Mouse (Mus musculus): ENCODE measurements at regions not wholly inside any gene's neighbourhood (a gene's known extent, or its start where the extent isn't known, plus 50 kb on each side); places are given as distances from the start of the nearest gene placed in this dataset.

DNA sequence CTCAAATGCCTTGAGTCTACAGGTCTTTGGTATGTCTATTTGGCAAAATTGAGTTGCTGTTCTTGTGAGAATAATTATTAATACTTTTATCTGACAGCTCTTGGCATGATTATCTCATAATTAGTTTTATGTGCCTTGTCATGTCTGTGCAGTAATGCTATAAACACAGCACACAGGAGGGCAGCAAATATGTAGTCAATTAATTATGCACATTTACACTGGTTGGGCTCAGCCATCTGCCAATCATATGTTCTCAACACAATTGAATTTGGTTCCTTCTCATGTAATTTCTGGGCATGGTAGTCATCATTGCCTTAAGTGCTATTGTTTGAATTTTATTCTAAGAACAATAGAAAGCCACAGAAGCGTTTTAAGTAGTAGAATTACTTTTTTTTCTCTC is 1650.7 kb upstream of the Tenm2 start:
- no peak for ATAC-seq (ENCODE audit: low TSS enrichment)

DNA sequence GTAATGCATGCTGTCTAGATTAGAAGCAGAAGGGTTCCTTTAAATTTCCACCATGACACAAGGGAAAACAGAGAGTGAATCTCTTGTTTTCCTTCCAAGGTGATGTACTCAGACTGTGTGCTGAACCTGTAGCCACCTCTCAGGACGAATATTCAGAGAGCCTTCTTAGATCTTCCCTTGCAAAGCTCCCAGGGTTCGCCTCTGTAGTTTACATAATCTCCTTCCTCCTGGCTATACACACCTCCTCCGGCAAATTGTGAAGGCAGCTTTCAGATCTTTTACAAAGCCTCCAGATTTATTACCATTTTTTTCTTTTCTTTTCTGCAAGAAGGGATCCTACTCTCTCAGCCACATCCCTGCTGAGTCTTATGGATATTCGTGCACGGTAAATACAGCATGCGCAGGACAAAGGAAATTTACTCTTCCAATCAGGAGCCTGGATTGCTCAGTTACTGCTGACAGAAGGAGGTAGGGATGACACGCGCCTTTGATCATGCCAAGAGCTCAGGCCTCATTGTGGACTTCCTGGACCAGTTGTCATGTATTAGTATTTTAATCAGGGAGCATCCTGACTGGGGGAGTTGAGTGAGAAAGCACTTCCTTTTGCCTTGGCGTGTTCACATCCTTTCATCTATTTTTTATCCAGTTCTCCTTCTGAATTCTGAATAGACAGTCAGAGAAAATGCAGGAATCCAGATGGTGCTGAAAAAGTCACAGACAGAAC is 1626.0 kb upstream of the Tenm2 start:
- ATAC-seq (ENCODE audit: low TSS enrichment), result peak; percentile 95

- ATAC-seq (ENCODE audit: low TSS enrichment), result no peak
Observed at GRCm38 (mm10) chr11:38856645-38857044, 1620.9 kb upstream of the Tenm2 start.

- no peak for ATAC-seq (ENCODE audit: low TSS enrichment)
Observed at GRCm38 (mm10) chr11:38829148-38829547, 1593.4 kb upstream of the Tenm2 start.

GRCm38 (mm10) chr11:38828375-38828774 is 1592.6 kb upstream of the Tenm2 start:
- no peak for ATAC-seq (ENCODE audit: low TSS enrichment)

DNA sequence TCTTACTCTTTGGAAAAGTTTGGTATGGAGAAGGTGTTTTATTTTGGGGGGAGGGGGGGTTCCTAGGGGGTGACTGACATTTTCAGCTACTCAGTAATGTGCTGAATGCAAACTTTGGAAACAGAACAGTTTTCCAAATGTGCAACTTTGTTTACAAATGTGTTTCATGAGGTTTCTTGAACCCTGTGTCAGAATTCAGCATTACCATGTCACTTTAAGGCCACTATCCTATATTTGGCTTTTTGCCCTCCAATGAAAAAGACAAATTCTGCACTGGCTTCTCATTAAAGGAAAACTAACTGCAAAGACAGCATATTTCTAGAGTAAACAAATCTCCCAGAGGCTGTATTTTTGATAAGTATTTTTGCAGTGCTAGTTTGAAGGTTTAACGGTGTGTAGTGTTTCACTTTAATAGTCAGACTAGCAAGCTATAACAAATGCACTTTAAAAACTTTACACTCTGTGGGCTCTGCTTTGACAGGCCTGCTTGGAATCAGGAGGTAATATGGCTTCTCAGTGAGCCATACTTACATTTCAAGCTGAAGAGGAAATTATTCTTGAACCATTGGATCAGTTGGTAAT is 1589.5 kb upstream of the Tenm2 start:
- no peak for ATAC-seq (ENCODE audit: low TSS enrichment)

- no peak for ATAC-seq (ENCODE audit: low TSS enrichment)
Observed at GRCm38 (mm10) chr11:38818141-38818540, 1582.4 kb upstream of the Tenm2 start.

- ATAC-seq (ENCODE audit: low TSS enrichment), result no peak
Observed at GRCm38 (mm10) chr11:38783548-38783947, 1547.8 kb upstream of the Tenm2 start.

GRCm38 (mm10) chr11:38779585-38779984 is 1543.8 kb upstream of the Tenm2 start:
- ATAC-seq (ENCODE audit: low TSS enrichment), result no peak

DNA sequence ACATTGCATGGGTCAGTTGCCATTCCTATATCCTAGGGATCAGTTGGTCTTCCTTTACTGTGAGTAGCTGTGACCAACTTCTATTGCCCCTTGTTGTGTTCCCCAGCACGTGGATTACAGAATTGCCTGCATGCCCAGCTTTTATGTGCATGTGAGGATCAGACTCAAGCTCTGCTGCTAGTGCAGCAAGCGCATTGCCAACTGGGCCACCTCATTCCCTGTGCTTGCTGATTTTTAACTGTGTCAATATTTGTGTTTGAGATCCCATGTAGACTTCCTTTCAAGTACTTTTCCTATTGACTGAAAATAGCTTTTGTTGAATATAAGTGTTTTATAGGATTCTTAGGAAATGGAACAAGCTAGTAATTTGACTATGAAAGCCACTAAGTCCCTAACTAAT is 1526.5 kb upstream of the Tenm2 start:
- no peak for ATAC-seq (ENCODE audit: low TSS enrichment)

GRCm38 (mm10) chr11:38747549-38747948 is 1511.8 kb upstream of the Tenm2 start:
- peak; percentile 79 for ATAC-seq (ENCODE audit: low TSS enrichment)

GRCm38 (mm10) chr11:38729101-38729500 is 1493.3 kb upstream of the Tenm2 start:
- peak; percentile 94 for ATAC-seq (ENCODE audit: low TSS enrichment)

DNA sequence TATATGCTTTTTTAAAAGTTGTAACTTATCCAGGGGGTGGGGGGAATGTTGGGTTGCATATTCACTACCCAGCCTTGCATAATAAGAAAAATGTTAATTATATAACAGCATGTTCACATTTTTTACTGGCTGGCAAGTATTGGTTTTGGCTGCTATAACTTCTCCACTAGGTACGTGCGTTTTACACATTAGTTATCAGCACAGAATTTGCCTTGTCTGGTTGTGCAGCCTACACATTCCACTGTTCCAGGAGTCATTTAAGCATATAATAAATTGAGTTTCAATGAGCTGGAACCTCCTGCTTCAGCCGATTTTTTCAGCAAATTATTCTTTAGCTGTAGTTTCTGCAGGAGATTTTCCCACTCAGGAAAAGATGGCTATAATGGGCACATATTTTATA is 1479.9 kb upstream of the Tenm2 start:
- ATAC-seq (ENCODE audit: low TSS enrichment), result peak; percentile 65; the same call in 1 of the 2 replicates

GRCm38 (mm10) chr11:38681264-38681663 is 1445.5 kb upstream of the Tenm2 start:
- no peak for ATAC-seq (ENCODE audit: low TSS enrichment)

DNA sequence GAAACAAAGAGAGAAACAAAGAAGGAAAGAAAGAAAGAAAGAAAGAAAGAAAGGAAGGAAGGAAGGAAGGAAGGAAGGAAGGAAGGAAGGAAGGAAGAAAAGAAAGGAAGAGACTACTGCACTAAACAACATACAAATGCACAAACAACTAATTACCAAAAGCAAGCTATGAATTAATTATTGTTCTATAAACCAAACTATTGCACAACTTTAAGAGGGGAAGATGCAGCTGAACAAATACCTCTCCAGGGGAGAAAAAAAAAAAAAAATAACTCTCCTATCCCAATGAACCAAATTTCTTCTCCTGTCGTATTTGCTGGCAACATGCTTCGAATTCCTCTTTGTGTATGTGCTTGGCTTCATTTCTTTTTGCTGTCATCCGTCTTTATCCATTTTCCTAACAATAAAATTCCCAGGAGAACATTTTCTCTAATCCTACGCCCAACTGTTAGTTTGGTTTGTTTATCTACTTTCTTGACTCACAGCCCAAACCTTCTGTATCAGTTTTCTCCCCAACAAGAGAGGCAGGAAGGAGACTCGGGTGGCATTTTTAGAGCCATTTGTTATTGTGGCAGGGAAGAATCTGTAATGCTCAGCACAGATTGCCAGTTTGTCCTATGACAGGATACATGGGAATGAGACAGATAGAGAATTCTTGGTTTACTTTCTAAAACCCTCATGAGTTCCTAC is 1437.7 kb upstream of the Tenm2 start:
- ATAC-seq (ENCODE audit: low TSS enrichment), result peak; percentile 77

Data from frontal cortex, adult (tissue).